Mouse (Mus musculus) forebrain, embryonic 11.5 days (tissue): ENCODE data around the gene Aars. TPM values are rescaled to one million over a fixed set of nuclear protein-coding genes. Genes with fewer than 3 reads are reported as not detected.

Experiments used
- ATAC-seq: fragments of 200-750 bp; cut with Nextera tagmentation; replicated peaks from 2 replicates; pipeline ENCODE4 v1.8.0; 2017; ENCODE audit warnings: moderate TSS enrichment; ENCODE audit not compliant: low FRiP score
- DNase-seq: peaks from one replicate; pipeline ENCODE4 v3.0.0-alpha.2; 2017; ENCODE audit warnings: low spot score
- H3K27ac ChIP-seq: fragments of 300-500 bp; sonication (generic); 2 replicates; pipeline ENCODE4 v1.5.1; 2014; ENCODE audit warnings: low read depth, low read length
- H3K27me3 ChIP-seq: fragments of 300-500 bp; sonication (generic); 2 replicates; pipeline ENCODE4 v1.6.1; 2014; ENCODE audit warnings: mild to moderate bottlenecking, low read length, mixed read lengths; ENCODE audit not compliant: control insufficient read depth, insufficient read depth
- H3K36me3 ChIP-seq: fragments of 300-500 bp; sonication (generic); 2 replicates; pipeline ENCODE4 v1.6.1; 2014; ENCODE audit warnings: mild to moderate bottlenecking, low read length, moderate library complexity, mixed read lengths; ENCODE audit not compliant: control insufficient read depth, insufficient read depth
- H3K4me1 ChIP-seq: fragments of 300-500 bp; sonication (generic); replicated peaks from 2 replicates; pipeline ENCODE4 v1.6.1; 2014; ENCODE audit warnings: low read length, mixed read lengths; ENCODE audit not compliant: control insufficient read depth, insufficient read depth
- H3K4me2 ChIP-seq: fragments of 300-500 bp; sonication (generic); 2 replicates; pipeline ENCODE4 v1.6.1; 2014; ENCODE audit warnings: low read depth, mild to moderate bottlenecking, low read length, moderate library complexity, mixed read lengths; ENCODE audit not compliant: severe bottlenecking
- H3K4me3 ChIP-seq: fragments of 300-500 bp; sonication (generic); 2 replicates; pipeline ENCODE4 v1.5.1; 2014; ENCODE audit warnings: low read depth, low read length
- H3K9ac ChIP-seq: fragments of 300-500 bp; sonication (generic); 2 replicates; pipeline ENCODE4 v1.6.1; 2014; ENCODE audit warnings: low read length
- H3K9me3 ChIP-seq: fragments of 300-500 bp; sonication (generic); 2 replicates; pipeline ENCODE4 v1.6.1; 2016; ENCODE audit warnings: low read length, mixed read lengths; ENCODE audit not compliant: control insufficient read depth
- WGBS: fragments of 180-500 bp; shearing (Covaris S2); extraction: QIAGEN DNeasy Blood & Tissue Kit; methylation state at CpG from one replicate; pipeline ENCODE4 v1.1.7; 2014; 5-methylcytosine and 5-hydroxymethylcytosine counted together
- polyA plus RNA-seq: library from polyadenylated mRNA; unstranded; fragments of >200 nt; fragmentation: Nextera tagmentation; extraction: Ambion mirVana; gene quantifications from 2 replicates; pipeline ENCODE4 v1.2.1, GENCODE M21; 2014

The Aars gene
- polyA plus RNA-seq, 1 experiment from 2014 or later, result 79.0 TPM

GRCm38 (mm10) chr8:111044003-111044734 lies 11.2 kb downstream of the Aars start:
- Histone ChIP-seq H3K9me3 (no peaks in the 10 kb centered on the region), H3K9ac (no peak overlapping the region), H3K27ac (no peak overlapping the region), H3K27me3 (no peaks in the 10 kb centered on the region), H3K36me3 (peaks cover 39% of the 10 kb centered on the region), H3K4me2 (no peak overlapping the region), H3K4me1 (no peaks in the 10 kb centered on the region), H3K4me3 (no peak overlapping the region)
- 54% methylated on average over 2 of the region's 2 CpGs for WGBS
- DNase-seq (no peak), ATAC-seq (no peak)

GRCm38 (mm10) chr8:111048694-111049093 lies 15.8 kb downstream of the Aars start:
- H3K27ac ChIP-seq, result no peak overlapping the region
- 97% methylated on average over 2 of the region's 2 CpGs for WGBS
- DNase-seq (no peak), ATAC-seq (no peak)
- H3K9ac ChIP-seq, result no peak overlapping the region
- no peaks in the 10 kb centered on the region for H3K9me3 ChIP-seq
- H3K36me3 ChIP-seq, result peaks cover 26% of the 10 kb centered on the region
- no peaks in the 10 kb centered on the region for H3K27me3 ChIP-seq
- H3K4me1 ChIP-seq, result no peaks in the 10 kb centered on the region
- H3K4me2 ChIP-seq, result no peak overlapping the region
- no peak overlapping the region for H3K4me3 ChIP-seq

- Histone ChIP-seq H3K4me1 (no peaks in the 10 kb centered on the region), H3K36me3 (peaks cover 31% of the 10 kb centered on the region), H3K9me3 (no peaks in the 10 kb centered on the region), H3K4me2 (no peak overlapping the region), H3K4me3 (no peak overlapping the region), H3K9ac (no peak overlapping the region), H3K27ac (no peak overlapping the region), H3K27me3 (no peaks in the 10 kb centered on the region)
- WGBS, result 97% methylated on average over 7 of the region's 7 CpGs
- ATAC-seq, result no peak
- DNase-seq, result no peak
Observed at GRCm38 (mm10) chr8:111049106-111049505, 16.2 kb downstream of the Aars start.

GRCm38 (mm10) chr8:111053827-111054518 lies 21.0 kb downstream of the Aars start:
- 91% methylated on average over 12 of the region's 12 CpGs for WGBS
- DNase-seq (no peak), ATAC-seq (no peak)
- Histone ChIP-seq H3K36me3 (peaks cover 31% of the 10 kb centered on the region), H3K4me1 (peaks cover 9% of the 10 kb centered on the region), H3K27ac (no peak overlapping the region), H3K27me3 (no peaks in the 10 kb centered on the region), H3K4me3 (no peak overlapping the region), H3K9me3 (no peaks in the 10 kb centered on the region), H3K4me2 (no peak overlapping the region), H3K9ac (no peak overlapping the region)

DNA sequence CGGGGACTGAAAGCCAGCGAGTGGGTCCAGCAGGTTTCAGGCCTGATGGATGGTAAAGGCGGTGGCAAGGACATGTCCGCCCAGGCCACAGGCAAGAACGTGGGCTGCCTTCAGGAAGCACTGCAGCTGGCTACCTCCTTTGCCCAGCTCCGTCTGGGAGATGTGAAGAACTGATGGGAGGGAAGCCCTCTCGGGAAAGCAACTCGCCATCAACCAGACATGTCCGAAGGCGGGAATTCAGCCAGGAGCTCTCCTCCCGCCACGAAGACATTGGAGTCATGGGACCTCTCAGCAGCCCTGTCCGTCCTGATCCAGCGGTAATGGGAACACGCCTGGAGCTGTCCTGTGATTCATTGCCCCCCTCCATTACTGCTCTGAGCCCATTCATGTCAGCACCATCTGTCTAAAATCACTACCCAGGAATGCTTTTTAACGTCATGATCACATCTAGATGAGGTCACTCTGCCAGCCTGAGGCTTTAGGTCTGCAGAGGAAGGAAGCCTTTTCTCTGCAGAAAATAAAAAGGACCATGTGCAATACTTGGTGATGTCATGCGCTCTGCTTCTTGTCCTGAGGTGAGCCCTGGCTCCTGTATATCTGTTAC lies 22.2 kb downstream of the Aars start:
- ATAC-seq (no peak), DNase-seq (no peak)
- H3K4me2 ChIP-seq, result no peak overlapping the region
- no peak overlapping the region for H3K9ac ChIP-seq
- H3K27me3 ChIP-seq, result no peaks in the 10 kb centered on the region
- no peaks in the 10 kb centered on the region for H3K9me3 ChIP-seq
- peaks cover 29% of the 10 kb centered on the region for H3K36me3 ChIP-seq
- no peak overlapping the region for H3K4me3 ChIP-seq
- WGBS, result 90% methylated on average over 17 of the region's 17 CpGs
- H3K4me1 ChIP-seq, result peaks cover 9% of the 10 kb centered on the region
- no peak overlapping the region for H3K27ac ChIP-seq

DNA sequence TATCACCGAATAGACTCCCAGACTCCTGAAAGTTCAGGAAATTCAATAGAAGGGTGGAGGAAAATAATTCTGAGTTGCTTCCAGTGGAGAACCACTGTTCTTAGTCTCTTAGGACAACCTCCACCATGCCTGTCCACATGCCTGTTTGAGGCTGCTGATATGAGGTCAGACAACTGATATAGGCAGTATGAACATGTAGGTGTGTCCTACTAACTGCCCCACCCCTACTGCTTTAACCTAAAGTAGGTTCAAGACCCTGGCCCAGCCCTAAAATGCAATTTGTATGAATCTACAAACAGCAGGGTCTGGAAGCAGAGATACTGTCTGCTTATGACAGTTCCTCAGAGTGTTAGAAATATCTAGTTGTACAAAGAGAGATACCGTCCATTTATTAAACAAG lies 22.7 kb downstream of the Aars start:
- Histone ChIP-seq H3K9ac (no peak overlapping the region), H3K4me2 (no peak overlapping the region), H3K36me3 (peaks cover 29% of the 10 kb centered on the region)

GRCm38 (mm10) chr8:111056158-111056663 lies 23.3 kb downstream of the Aars start, which contains the start of gene Exosc6:
Exosc6 (plus strand) TSS chr8:111056339.
- Histone ChIP-seq H3K27me3 (no peaks in the 10 kb centered on the region), H3K9me3 (no peaks in the 10 kb centered on the region), H3K36me3 (peaks cover 29% of the 10 kb centered on the region), H3K4me2 (peak within 1 kb of the TSS; percentile 97), H3K9ac (peak within 1 kb of the TSS; percentile 90), H3K4me1 (peaks cover 9% of the 10 kb centered on the region), H3K4me3 (peak within 1 kb of the TSS; percentile 97), H3K27ac (peak within 1 kb of the TSS; percentile 66)
- peak; percentile 93 for ATAC-seq
- DNase-seq, result peak; percentile 95
- under 1% methylated on average over 61 of the region's 68 CpGs for WGBS

More for the DNA sequence above, 22.7 kb downstream of the Aars start:
- no peak overlapping the region for H3K27ac ChIP-seq
- WGBS, result 70% methylated on average over 2 of the region's 2 CpGs
- H3K27me3 ChIP-seq, result no peaks in the 10 kb centered on the region
- peak; percentile 28 for ATAC-seq
- H3K4me1 ChIP-seq, result peaks cover 9% of the 10 kb centered on the region
- H3K4me3 ChIP-seq, result peak overlapping the region; percentile 97; the same call in 1 of the 2 replicates
- no peaks in the 10 kb centered on the region for H3K9me3 ChIP-seq
- DNase-seq, result no peak

GRCm38 (mm10) chr8:111056691-111057293 lies 23.8 kb downstream of the Aars start:
- H3K4me1 ChIP-seq, result peaks cover 9% of the 10 kb centered on the region

More at GRCm38 (mm10) chr8:111056691-111057293, 23.8 kb downstream of the Aars start:
- ATAC-seq, result peak; percentile 66
- DNase-seq, result peak; percentile 71
- no peaks in the 10 kb centered on the region for H3K9me3 ChIP-seq
- H3K27me3 ChIP-seq, result no peaks in the 10 kb centered on the region
- H3K9ac ChIP-seq, result peak overlapping the region; percentile 90
- H3K27ac ChIP-seq, result peak overlapping the region; percentile 66
- peak overlapping the region; percentile 97 for H3K4me3 ChIP-seq
- peaks cover 29% of the 10 kb centered on the region for H3K36me3 ChIP-seq
- WGBS, result under 1% methylated on average over 61 of the region's 63 CpGs
- peak overlapping the region; percentile 97 for H3K4me2 ChIP-seq
